Mouse (Mus musculus): Measurements from ENCODE around the gene March10. TPM values are rescaled to one million over a fixed set of nuclear protein-coding genes. Genes with fewer than 3 reads are reported as not detected.
A peak's percentile ranks its signal among the peaks of the same experiment; 100 is the strongest.

Gene March10
- polyA plus RNA-seq, 1 experiment from 2014 or later: not detected

GRCm38 (mm10) chr11:105371818-105372217, 84.7 kb downstream of the March10 start:
- WGBS (ENCODE audit: insufficient replicate concordance): 70% methylated on average over 9 of the region's 9 CpGs

GRCm38 (mm10) chr11:105369526-105370386, 86.8 kb downstream of the March10 start:
- no peaks in the 10 kb centered on the region for H3K9me3 ChIP-seq (replicated peaks; ENCODE audit: control insufficient read depth, low read length)
- no peak for ATAC-seq (ENCODE audit: low read depth)
- H3K4me1 ChIP-seq (ENCODE audit: control insufficient read depth, low read depth, low read length): peaks cover 50% of the 10 kb centered on the region
- H3K27ac ChIP-seq (ENCODE audit: low read length): no peak overlapping the region
- no peaks in the 10 kb centered on the region for H3K36me3 ChIP-seq (ENCODE audit: control insufficient read depth, insufficient read depth)
- no peak overlapping the region for H3K4me2 ChIP-seq (ENCODE audit: low read depth, low read length)
- WGBS (ENCODE audit: insufficient replicate concordance): 84% methylated on average over 13 of the region's 13 CpGs
- no peaks in the 10 kb centered on the region for H3K27me3 ChIP-seq (ENCODE audit: control insufficient read depth, insufficient read depth, low read depth, low read length)
- no peak overlapping the region for H3K4me3 ChIP-seq (ENCODE audit: low read depth, low read length)
- H3K9ac ChIP-seq (ENCODE audit: low read depth, low read length): no peak overlapping the region

More at GRCm38 (mm10) chr11:105371818-105372217, 84.7 kb downstream of the March10 start:
- no peak overlapping the region for H3K27ac ChIP-seq (ENCODE audit: low read length)
- H3K4me3 ChIP-seq (ENCODE audit: low read depth, low read length): no peak overlapping the region
- ATAC-seq (ENCODE audit: low read depth): no peak
- H3K9me3 ChIP-seq (replicated peaks; ENCODE audit: control insufficient read depth, low read length): no peaks in the 10 kb centered on the region
- H3K4me2 ChIP-seq (ENCODE audit: low read depth, low read length): no peak overlapping the region
- H3K27me3 ChIP-seq (ENCODE audit: control insufficient read depth, insufficient read depth, low read depth, low read length): no peaks in the 10 kb centered on the region
- peaks cover 37% of the 10 kb centered on the region for H3K4me1 ChIP-seq (ENCODE audit: control insufficient read depth, low read depth, low read length)
- H3K9ac ChIP-seq (ENCODE audit: low read depth, low read length): no peak overlapping the region
- no peaks in the 10 kb centered on the region for H3K36me3 ChIP-seq (ENCODE audit: control insufficient read depth, insufficient read depth)

DNA sequence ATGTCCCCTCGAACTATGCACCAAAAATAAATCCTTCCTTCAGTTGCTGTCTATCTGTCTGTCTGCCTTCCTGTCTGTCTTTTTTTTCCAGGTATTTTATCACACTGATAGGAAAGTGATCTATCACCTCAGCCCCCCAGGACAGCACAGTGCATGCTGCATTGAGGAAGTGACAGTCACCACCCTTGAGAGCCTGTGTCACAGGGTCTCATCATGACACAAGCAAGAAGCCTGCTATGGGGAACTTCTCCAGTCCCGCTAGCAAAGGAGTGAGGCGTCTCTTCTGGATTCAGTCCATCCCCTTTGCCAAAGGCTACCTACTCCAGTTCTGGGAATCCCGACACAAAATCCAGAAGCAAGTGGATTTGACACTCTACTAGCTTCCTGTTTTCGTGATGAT, 87.7 kb downstream of the March10 start:
- Histone ChIP-seq H3K4me3 (ENCODE audit: low read depth, low read length) (no peak overlapping the region), H3K4me2 (ENCODE audit: low read depth, low read length) (no peak overlapping the region), H3K4me1 (ENCODE audit: control insufficient read depth, low read depth, low read length) (peaks cover 51% of the 10 kb centered on the region), H3K36me3 (ENCODE audit: control insufficient read depth, insufficient read depth) (no peaks in the 10 kb centered on the region), H3K9me3 (replicated peaks; ENCODE audit: control insufficient read depth, low read length) (no peaks in the 10 kb centered on the region), H3K27me3 (ENCODE audit: control insufficient read depth, insufficient read depth, low read depth, low read length) (peaks cover 3% of the 10 kb centered on the region), H3K27ac (ENCODE audit: low read length) (no peak overlapping the region), H3K9ac (ENCODE audit: low read depth, low read length) (no peak overlapping the region)
- ATAC-seq (ENCODE audit: low read depth): no peak
- WGBS (ENCODE audit: insufficient replicate concordance): 47% methylated on average over 5 of the region's 5 CpGs

GRCm38 (mm10) chr11:105367163-105367562, 89.4 kb downstream of the March10 start:
- WGBS (ENCODE audit: insufficient replicate concordance): 22% methylated on average over 3 of the region's 3 CpGs
- H3K4me2 ChIP-seq (ENCODE audit: low read depth, low read length): no peak overlapping the region
- peaks cover 12% of the 10 kb centered on the region for H3K27me3 ChIP-seq (ENCODE audit: control insufficient read depth, insufficient read depth, low read depth, low read length)
- ATAC-seq (ENCODE audit: low read depth): no peak
- H3K4me3 ChIP-seq (ENCODE audit: low read depth, low read length): no peak overlapping the region
- H3K4me1 ChIP-seq (ENCODE audit: control insufficient read depth, low read depth, low read length): peaks cover 57% of the 10 kb centered on the region
- peak overlapping the region; percentile 97 for H3K27ac ChIP-seq (ENCODE audit: low read length)
- H3K36me3 ChIP-seq (ENCODE audit: control insufficient read depth, insufficient read depth): no peaks in the 10 kb centered on the region
- peak overlapping the region; percentile 38 for H3K9ac ChIP-seq (ENCODE audit: low read depth, low read length)
- no peaks in the 10 kb centered on the region for H3K9me3 ChIP-seq (replicated peaks; ENCODE audit: control insufficient read depth, low read length)

DNA sequence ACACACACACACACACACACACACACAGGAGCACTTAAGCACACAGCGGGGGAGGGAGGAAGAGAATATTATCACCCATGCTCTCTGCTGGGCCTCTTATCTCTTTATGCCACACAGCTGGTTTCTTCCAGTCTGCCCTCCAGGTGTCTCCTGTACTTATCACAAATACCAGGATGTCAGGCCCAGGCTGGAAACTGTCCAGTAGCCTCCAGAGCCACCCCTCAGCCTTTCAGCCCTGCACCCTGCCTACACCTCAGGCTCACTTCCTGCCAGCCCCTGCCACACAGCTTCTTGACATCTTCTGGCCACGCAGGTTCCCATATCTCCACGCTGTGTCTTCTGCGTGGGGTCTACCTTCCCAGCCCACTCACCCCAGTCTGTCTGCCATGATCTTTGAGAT, 90.5 kb downstream of the March10 start:
- Histone ChIP-seq H3K4me2 (ENCODE audit: low read depth, low read length) (peak overlapping the region; percentile 59), H3K9ac (ENCODE audit: low read depth, low read length) (peak overlapping the region; percentile 61), H3K36me3 (ENCODE audit: control insufficient read depth, insufficient read depth) (no peaks in the 10 kb centered on the region), H3K27me3 (ENCODE audit: control insufficient read depth, insufficient read depth, low read depth, low read length) (peaks cover 12% of the 10 kb centered on the region), H3K4me3 (ENCODE audit: low read depth, low read length) (0 out of 2 replicates have a peak overlapping the region, but pooled peaks have one; percentile 17), H3K9me3 (replicated peaks; ENCODE audit: control insufficient read depth, low read length) (no peaks in the 10 kb centered on the region), H3K4me1 (ENCODE audit: control insufficient read depth, low read depth, low read length) (peaks cover 57% of the 10 kb centered on the region), H3K27ac (ENCODE audit: low read length) (peak overlapping the region; percentile 97)
- 7% methylated on average over 4 of the region's 4 CpGs for WGBS (ENCODE audit: insufficient replicate concordance)
- ATAC-seq (ENCODE audit: low read depth): peak; percentile 97

GRCm38 (mm10) chr11:105365611-105366010, 90.9 kb downstream of the March10 start:
- H3K27ac ChIP-seq (ENCODE audit: low read length): peak overlapping the region; percentile 62
- no peak overlapping the region for H3K4me3 ChIP-seq (ENCODE audit: low read depth, low read length)

DNA sequence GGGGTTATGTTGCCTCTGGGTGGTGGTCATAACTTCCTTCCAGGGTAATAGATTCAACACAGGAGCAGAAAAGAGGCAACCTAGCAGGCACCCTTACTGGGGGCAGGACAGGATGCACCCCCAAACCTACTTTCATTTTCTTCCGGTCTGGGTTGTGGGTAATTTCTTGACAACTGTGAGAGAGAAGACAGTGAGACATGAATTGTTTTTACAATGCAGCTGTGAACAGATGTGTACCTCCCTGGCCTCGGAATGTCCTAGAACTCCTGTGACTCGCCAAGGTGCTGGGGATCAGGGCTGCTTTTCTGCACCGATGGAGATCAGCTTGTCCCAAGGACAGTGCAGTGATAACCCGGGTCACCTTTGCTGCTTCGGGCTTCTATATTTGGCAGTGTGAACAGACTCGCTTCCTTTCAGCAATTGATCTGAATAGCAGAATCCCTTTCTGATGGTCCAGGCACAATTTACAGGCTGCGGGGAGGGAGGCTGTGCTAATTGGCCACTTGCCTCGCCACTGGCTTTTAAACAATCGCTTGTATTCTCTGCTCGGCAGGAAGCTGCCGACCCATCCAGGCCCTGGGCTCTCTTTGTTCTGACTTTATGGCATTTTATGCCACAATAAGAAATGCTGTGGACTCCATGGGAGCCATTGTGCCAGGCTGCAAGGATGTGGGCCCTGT, 92.0 kb downstream of the March10 start:
- Histone ChIP-seq H3K9ac (ENCODE audit: low read depth, low read length) (peak overlapping the region; percentile 44), H3K4me2 (ENCODE audit: low read depth, low read length) (peak overlapping the region; percentile 57), H3K9me3 (replicated peaks; ENCODE audit: control insufficient read depth, low read length) (no peaks in the 10 kb centered on the region), H3K4me1 (ENCODE audit: control insufficient read depth, low read depth, low read length) (peaks cover 57% of the 10 kb centered on the region), H3K36me3 (ENCODE audit: control insufficient read depth, insufficient read depth) (no peaks in the 10 kb centered on the region), H3K27me3 (ENCODE audit: control insufficient read depth, insufficient read depth, low read depth, low read length) (peaks cover 12% of the 10 kb centered on the region), H3K27ac (ENCODE audit: low read length) (peak overlapping the region; percentile 26; the same call in 1 of the 2 replicates), H3K4me3 (ENCODE audit: low read depth, low read length) (peak overlapping the region; percentile 32)
- ATAC-seq (ENCODE audit: low read depth): no peak
- WGBS (ENCODE audit: insufficient replicate concordance): 22% methylated on average over 12 of the region's 12 CpGs

More at GRCm38 (mm10) chr11:105365611-105366010, 90.9 kb downstream of the March10 start:
- Histone ChIP-seq H3K9ac (ENCODE audit: low read depth, low read length) (peak overlapping the region; percentile 27; the same call in 1 of the 2 replicates), H3K4me2 (ENCODE audit: low read depth, low read length) (peak overlapping the region; percentile 57), H3K36me3 (ENCODE audit: control insufficient read depth, insufficient read depth) (no peaks in the 10 kb centered on the region), H3K9me3 (replicated peaks; ENCODE audit: control insufficient read depth, low read length) (no peaks in the 10 kb centered on the region), H3K4me1 (ENCODE audit: control insufficient read depth, low read depth, low read length) (peaks cover 57% of the 10 kb centered on the region), H3K27me3 (ENCODE audit: control insufficient read depth, insufficient read depth, low read depth, low read length) (peaks cover 12% of the 10 kb centered on the region)
- no peak; the same call in 1 of the 2 replicates for ATAC-seq (ENCODE audit: low read depth)
- 40% methylated on average over 3 of the region's 3 CpGs for WGBS (ENCODE audit: insufficient replicate concordance)

DNA sequence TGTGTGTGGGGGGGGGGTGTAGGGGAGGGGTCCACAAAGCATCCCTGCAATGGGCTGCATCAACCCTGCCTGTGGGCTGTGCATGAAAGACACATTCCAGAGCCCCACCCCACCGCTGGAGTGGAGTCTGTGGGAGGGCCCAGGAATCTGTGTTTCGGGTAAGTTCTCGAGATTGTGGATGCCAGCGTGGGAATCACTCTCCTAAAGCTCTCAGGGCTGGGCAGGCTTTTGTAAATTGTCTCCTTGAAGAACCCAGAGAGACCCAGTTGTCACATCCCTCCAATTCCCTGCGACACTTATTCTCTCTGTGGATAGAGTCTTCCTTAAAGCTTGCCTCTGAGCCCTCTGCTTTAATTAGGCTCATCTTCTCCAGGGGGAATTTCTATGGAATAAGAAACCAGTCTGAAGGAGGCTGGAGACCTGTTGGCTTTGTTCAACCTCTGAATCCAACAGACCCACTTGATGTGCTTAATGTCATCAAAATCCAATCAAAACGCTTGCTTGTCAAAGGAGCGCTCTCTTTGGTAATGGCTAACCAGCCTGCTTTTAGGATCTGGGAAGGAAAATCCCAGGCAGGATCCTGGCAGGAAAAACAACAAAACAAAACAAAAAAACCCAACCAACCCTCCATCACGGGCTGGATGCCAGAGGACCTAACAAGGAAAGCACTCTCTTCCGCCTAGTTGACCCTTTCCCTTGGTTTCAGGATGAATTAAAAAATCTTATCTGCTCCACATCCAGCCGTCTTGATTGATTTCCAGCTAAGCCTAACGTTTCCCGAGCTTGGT, 92.7 kb downstream of the March10 start:
- peak overlapping the region; percentile 88 for H3K4me2 ChIP-seq (ENCODE audit: low read depth, low read length)
- H3K9me3 ChIP-seq (replicated peaks; ENCODE audit: control insufficient read depth, low read length): no peaks in the 10 kb centered on the region
- 44% methylated on average over 12 of the region's 12 CpGs for WGBS (ENCODE audit: insufficient replicate concordance)
- no peaks in the 10 kb centered on the region for H3K36me3 ChIP-seq (ENCODE audit: control insufficient read depth, insufficient read depth)
- H3K4me1 ChIP-seq (ENCODE audit: control insufficient read depth, low read depth, low read length): peaks cover 57% of the 10 kb centered on the region
- ATAC-seq (ENCODE audit: low read depth): no peak
- H3K9ac ChIP-seq (ENCODE audit: low read depth, low read length): peak overlapping the region; percentile 44
- H3K27me3 ChIP-seq (ENCODE audit: control insufficient read depth, insufficient read depth, low read depth, low read length): peaks cover 12% of the 10 kb centered on the region
- H3K27ac ChIP-seq (ENCODE audit: low read length): no peak overlapping the region
- peak overlapping the region; percentile 32 for H3K4me3 ChIP-seq (ENCODE audit: low read depth, low read length)

All from liver, embryonic 16.5 days (tissue).